Mouse (Mus musculus): ENCODE data around the gene Fto.

DNA sequence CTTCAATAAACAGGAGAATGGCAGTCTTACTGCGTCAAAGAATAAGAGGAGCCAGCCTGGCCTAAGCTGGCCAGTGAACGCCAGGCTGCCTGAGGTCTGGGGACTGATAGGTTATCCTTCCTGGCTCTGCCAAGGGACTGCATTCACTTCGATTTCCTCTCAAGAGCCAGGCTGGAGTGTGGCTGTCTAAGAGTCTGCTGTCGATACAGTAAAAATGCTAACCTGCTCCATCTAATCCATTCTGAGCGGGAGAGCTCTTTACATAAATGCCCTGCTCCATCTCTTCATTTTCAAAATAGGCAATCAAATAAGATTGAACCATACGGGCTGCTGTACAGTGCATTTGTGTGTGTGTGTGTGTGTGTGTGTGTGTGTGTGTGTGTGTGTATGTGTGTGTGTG lies 397.9 kb downstream of the Fto start:
- TF ChIP-seq CTCF (conservative IDR thresholded peaks at IDR 0.05 in 1 of 2, IDR thresholded peaks at IDR 0.05 in 1 of 2; ENCODE audit: low read depth in 2 of 2, low read length in 2 of 2) = no peak
- no peak for TF ChIP-seq MAX (IDR thresholded peaks at IDR 0.05; ENCODE audit: low read length)

All from CH12.LX (cell line).